Mouse (Mus musculus): ENCODE results near the gene Rasa4.
"Not testable (repeated sequence)": the region's sequence is repeated elsewhere in the genome, so short reads cannot be mapped to it uniquely, and the experiment has no call there.

Rasa4 gene

DNA sequence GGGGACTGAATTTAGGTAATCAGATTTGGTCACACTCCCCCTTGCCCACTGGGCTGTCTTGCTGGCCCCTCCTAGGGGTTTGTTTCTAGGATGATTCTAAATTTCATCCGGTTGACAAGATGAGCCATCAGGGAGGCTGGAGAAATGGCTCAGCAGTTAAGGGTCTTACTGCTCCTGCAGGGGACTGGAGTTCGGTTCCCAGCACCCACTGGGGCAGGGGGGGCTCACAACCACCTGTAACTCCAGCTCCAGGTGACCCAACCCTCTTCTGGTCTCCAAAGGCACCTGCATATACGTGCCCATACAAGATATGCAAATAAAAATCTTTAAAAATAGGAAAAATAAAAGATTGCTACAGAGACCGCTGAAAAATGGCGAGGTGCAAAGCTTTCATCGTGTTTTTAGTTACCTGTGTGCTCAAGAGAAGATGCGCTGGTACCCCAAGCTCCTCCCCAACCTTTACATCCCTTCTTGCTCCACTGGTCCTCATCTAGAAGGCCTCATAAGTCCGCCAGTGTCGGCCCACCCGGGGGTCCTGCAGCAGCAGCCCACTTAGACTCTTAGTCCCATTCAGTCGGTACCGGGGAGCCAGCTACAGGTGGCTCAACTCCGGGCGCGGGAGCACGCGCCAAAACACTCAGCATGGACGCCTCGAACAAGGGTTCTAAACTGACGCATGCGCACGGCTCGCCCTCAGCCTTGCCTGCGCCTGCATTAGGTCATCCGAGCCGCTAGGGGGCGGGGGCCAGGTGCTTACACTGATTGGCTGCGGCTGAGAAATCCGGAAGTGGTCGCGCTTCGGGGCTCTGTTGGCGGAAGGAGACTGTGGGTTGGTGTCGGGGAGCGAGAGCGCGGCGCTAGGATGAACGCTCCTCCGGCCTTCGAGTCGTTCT lies 32.4 kb downstream of the Rasa4 start, which contains the start of gene Polr2j:
Gene Polr2j (plus strand): TSS at position 741 of the 893 bp plus-strand sequence.
- peak; percentile 99 for DNase-seq

DNA sequence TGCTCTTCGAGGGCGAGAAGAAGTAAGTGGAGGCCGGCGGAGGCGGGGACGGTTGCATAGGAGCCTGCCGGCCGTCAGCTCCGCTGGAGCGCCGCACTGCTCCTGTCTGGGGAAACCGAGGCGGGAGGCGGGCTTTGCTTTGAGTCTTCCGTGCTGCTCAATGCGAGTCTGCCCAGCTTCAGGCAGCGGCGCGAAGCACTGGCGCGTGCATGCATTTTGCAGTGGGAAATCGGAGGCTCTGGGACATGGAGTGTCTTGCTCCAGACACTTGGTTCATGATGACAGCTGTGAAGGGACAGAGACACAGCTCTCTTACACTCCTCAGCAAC lies 33.0 kb downstream of the Rasa4 start:
- no peak for DNase-seq

GRCm38 (mm10) chr5:136122165-136122564 lies 38.4 kb downstream of the Rasa4 start:
- DNase-seq: no peak

- peak; percentile 98 to 99 for DNase-seq
Measured at GRCm38 (mm10) chr5:136135571-136136291, 52.0 kb downstream of the Rasa4 start, which contains the start of the genes Lrwd1 and Alkbh4. Gene Lrwd1, minus strand, starts transcription at chr5:136136074. Gene Alkbh4, plus strand, starts transcription at chr5:136136146.

GRCm38 (mm10) chr5:136136292-136136990 lies 52.7 kb downstream of the Rasa4 start:
- DNase-seq: no peak

GRCm38 (mm10) chr5:136137658-136138274 lies 54.0 kb downstream of the Rasa4 start:
- peak; percentile 72 to 77 for DNase-seq

- DNase-seq: no peak
Measured at GRCm38 (mm10) chr5:136139393-136139792, 55.7 kb downstream of the Rasa4 start.

- peak; percentile 83 to 91 for DNase-seq
Measured at GRCm38 (mm10) chr5:136140057-136140482, 56.4 kb downstream of the Rasa4 start.

DNA sequence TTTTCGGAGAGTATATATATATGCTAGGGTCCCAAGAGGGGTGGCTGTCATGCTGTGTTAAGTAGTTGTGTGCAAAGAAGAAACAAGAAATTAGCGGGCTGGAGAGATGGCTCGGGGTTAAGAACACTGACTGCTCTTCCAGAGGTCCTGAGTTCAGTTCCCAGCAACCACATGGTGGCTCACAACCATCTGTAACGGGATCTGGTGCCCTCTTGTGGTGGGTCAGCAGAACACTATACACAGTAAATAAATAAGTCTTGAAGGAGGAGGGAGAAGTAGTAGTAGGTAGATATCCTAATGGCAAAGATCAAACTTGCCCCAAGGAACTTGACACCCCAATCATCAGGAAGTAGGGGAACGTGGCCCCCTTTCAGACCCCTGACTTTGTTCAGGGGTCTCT lies 59.0 kb downstream of the Rasa4 start:
- DNase-seq: no peak

GRCm38 (mm10) chr5:136143161-136143755 lies 59.5 kb downstream of the Rasa4 start:
- DNase-seq: peak in 1 of 2 experiments; percentile 50

- peak; percentile 82 to 85 for DNase-seq
Measured at GRCm38 (mm10) chr5:136144606-136145430, 61.1 kb downstream of the Rasa4 start.

- no peak for DNase-seq
Measured at GRCm38 (mm10) chr5:136146936-136147335, 63.2 kb downstream of the Rasa4 start.

DNA sequence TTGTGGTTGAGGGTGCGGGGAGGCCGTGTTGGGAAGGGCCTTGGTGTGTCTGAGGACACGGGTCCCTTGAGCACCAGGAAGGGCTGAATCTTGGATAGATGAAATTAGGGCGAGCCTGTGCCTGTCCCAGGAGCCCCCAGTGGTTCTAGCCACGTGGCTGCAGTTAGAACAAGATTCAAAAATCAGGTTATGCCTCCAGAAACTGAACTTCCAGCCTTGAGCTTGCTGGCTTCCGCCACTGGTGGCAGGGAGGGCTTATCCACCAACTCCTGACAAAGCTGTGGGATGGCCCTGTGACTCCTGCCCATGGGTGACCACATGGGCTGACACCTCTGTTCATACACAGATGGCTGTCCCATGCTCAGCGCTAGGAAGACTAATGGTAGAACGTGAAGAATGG lies 64.0 kb downstream of the Rasa4 start:
- DNase-seq: no peak

GRCm38 (mm10) chr5:136149134-136149576 lies 65.4 kb downstream of the Rasa4 start:
- DNase-seq: not testable (repeated sequence)

DNA sequence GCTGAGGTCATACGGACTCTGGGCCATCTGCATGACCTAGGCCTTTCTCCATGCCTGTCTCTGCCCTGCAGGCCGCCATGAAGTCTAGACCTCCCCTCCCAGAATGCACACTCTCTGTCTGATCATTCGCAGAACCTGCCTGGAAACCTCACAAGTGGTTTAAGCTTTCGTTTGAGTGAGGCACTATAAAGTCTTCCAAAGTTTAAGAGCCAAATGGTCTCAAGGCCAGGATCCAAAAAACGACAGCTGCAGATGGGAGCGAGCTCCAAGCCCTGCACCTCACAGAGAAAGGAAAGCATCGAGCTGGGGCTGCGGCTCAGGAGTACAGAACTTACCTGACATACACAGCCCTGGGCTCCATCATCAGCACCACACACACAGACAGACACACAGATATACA lies 68.6 kb downstream of the Rasa4 start:
- DNase-seq: peak; percentile 53 to 67

DNA sequence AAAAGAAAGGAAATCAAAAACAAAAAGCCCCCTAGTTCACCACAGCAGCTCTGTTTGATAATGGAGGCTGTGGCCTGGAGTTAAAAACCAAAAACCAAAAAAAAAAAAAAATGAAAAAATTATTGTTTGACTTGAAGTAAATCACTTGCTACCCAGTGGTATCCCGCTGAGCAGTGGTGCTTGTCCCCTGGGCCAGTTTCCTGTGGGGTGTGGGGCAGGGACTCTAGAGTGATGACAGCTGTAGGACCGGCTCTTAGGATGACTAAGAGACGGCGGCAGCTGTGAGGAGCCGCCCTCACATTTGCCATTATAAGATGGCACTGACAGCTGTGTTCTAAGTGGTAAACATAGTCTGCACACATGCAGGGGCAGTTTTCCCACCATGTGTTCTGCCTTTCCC lies 71.7 kb downstream of the Rasa4 start:
- no peak for DNase-seq

DNA sequence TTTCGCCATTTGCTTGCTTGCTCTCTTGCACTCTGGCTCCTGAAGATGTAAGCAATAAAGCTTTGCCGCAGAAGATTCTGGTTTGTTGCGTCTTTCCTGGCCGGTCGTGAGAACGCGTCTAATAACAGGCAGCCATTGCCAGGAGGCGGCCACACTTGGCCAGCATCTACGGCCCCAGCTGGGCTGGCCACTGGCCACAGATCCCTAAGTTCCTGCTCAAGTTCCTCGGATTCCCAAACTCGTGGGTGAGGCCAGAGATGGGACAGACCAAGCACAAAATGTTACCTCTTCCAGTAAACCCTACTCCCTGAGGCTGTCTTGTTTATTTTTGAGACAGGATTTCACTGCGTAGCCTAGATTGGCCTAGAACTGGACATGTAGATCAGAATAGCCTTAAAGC lies 76.4 kb downstream of the Rasa4 start:
- DNase-seq: peak; percentile 54 to 64

Measured in cerebellum, postnatal 10 days (tissue).